Mouse (Mus musculus) heart, embryonic 13.5 days (tissue): ENCODE results near the gene Dbnl. TPM values are rescaled to one million over a fixed set of nuclear protein-coding genes. Genes with fewer than 3 reads are reported as not detected.

ENCODE experiments used
- ATAC-seq: fragments of 200-750 bp; cut with Nextera tagmentation; 2 replicates; pipeline ENCODE4 v1.8.0; 2017; ENCODE audit warnings: moderate TSS enrichment; ENCODE audit not compliant: insufficient number of reproducible peaks, low FRiP score, low TSS enrichment; ENCODE audit errors: extremely low read depth
- H3K27ac ChIP-seq: fragments of 300-500 bp; sonication (generic); replicated peaks from 2 replicates; pipeline ENCODE4 v1.5.1; 2015; ENCODE audit warnings: moderate library complexity, mild to moderate bottlenecking, inconsistent platforms
- H3K27me3 ChIP-seq: fragments of 300-500 bp; sonication (generic); replicated peaks from 2 replicates; pipeline ENCODE4 v1.6.1; 2015; ENCODE audit warnings: mild to moderate bottlenecking, inconsistent platforms
- H3K36me3 ChIP-seq: fragments of 300-500 bp; sonication (generic); 2 replicates; pipeline ENCODE4 v1.6.1; 2015; ENCODE audit warnings: mild to moderate bottlenecking, inconsistent platforms
- H3K4me1 ChIP-seq: fragments of 300-500 bp; sonication (generic); 2 replicates; pipeline ENCODE4 v1.6.1; 2015; ENCODE audit warnings: inconsistent platforms
- H3K4me2 ChIP-seq: fragments of 300-500 bp; sonication (generic); 2 replicates; pipeline ENCODE4 v1.6.1; 2015; ENCODE audit warnings: inconsistent platforms, mild to moderate bottlenecking, moderate library complexity
- H3K4me3 ChIP-seq: fragments of 300-500 bp; sonication (generic); 2 replicates; pipeline ENCODE4 v1.5.1; 2015; ENCODE audit warnings: moderate library complexity, mild to moderate bottlenecking, inconsistent platforms
- H3K9ac ChIP-seq: fragments of 300-500 bp; sonication (generic); 2 replicates; pipeline ENCODE4 v1.6.1; 2015; ENCODE audit warnings: inconsistent platforms, mild to moderate bottlenecking, moderate library complexity
- H3K9me3 ChIP-seq: fragments of 300-500 bp; sonication (generic); 2 replicates; pipeline ENCODE4 v1.6.1; 2016; ENCODE audit warnings: inconsistent platforms
- WGBS: fragments of 180-500 bp; shearing (Covaris S2); methylation state at CpG from one replicate; pipeline ENCODE4 v1.1.7; 2015; ENCODE audit warnings: mixed read lengths; 5-methylcytosine and 5-hydroxymethylcytosine counted together
- polyA plus RNA-seq: library from polyadenylated mRNA; unstranded; fragments of >200 nt; fragmentation: Nextera tagmentation; extraction: Ambion mirVana; gene quantifications from 2 replicates; pipeline ENCODE4 v1.2.1, GENCODE M21; 2015

Dbnl gene
- polyA plus RNA-seq, 1 experiment from 2014 or later = 85.7 TPM

- Histone ChIP-seq H3K27me3 (no peaks in the 10 kb centered on the region), H3K4me3 (no peak overlapping the region), H3K9ac (no peak overlapping the region), H3K27ac (no peak overlapping the region), H3K4me1 (peaks cover 14% of the 10 kb centered on the region), H3K9me3 (no peaks in the 10 kb centered on the region), H3K36me3 (peaks cover 39% of the 10 kb centered on the region), H3K4me2 (no peak overlapping the region)
- no peak for ATAC-seq
- 75% methylated on average over 6 of the region's 6 CpGs for WGBS
Observed at GRCm38 (mm10) chr11:5766019-5766418, 22.3 kb upstream of the Dbnl start.

- ATAC-seq = no peak
- 62% methylated on average over 2 of the region's 2 CpGs for WGBS
- no peak overlapping the region for H3K9ac ChIP-seq
Observed at GRCm38 (mm10) chr11:5778481-5778880, 9.8 kb upstream of the Dbnl start.

DNA sequence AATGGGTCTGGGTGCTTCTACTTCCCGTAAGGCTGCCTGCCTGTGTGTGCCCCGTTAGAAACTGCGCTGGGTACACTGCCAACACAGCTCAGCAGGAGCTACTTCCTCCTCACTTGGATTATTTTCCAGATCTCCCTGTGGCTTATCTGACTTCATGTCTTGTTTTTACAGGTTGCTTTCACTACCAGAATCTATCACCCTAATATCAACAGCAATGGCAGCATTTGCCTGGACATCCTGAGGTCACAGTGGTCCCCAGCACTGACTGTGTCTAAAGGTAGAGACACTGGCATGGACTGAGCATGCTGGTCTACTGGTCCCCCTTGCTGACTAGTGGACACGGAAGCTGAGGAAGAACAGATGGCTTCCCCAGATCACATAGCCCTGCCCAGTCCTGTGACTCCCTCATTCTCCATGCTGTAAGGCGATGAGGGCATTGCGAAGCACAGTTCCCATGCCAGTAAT, 8.2 kb upstream of the Dbnl start:
- Histone ChIP-seq H3K4me2 (no peak overlapping the region), H3K9me3 (no peaks in the 10 kb centered on the region), H3K27me3 (no peaks in the 10 kb centered on the region), H3K9ac (no peak overlapping the region), H3K4me1 (peaks cover 9% of the 10 kb centered on the region; the same call in 1 of the 2 replicates), H3K27ac (no peak overlapping the region), H3K4me3 (no peak overlapping the region), H3K36me3 (peaks cover 19% of the 10 kb centered on the region)
- no peak for ATAC-seq
- WGBS = 74% methylated on average over 6 of the region's 6 CpGs

More at GRCm38 (mm10) chr11:5778481-5778880, 9.8 kb upstream of the Dbnl start:
- no peak overlapping the region for H3K27ac ChIP-seq
- H3K36me3 ChIP-seq = peaks cover 14% of the 10 kb centered on the region
- H3K9me3 ChIP-seq = no peaks in the 10 kb centered on the region
- H3K4me3 ChIP-seq = no peak overlapping the region
- H3K27me3 ChIP-seq = no peaks in the 10 kb centered on the region
- H3K4me2 ChIP-seq = no peak overlapping the region
- H3K4me1 ChIP-seq = peaks cover 9% of the 10 kb centered on the region; the same call in 1 of the 2 replicates

DNA sequence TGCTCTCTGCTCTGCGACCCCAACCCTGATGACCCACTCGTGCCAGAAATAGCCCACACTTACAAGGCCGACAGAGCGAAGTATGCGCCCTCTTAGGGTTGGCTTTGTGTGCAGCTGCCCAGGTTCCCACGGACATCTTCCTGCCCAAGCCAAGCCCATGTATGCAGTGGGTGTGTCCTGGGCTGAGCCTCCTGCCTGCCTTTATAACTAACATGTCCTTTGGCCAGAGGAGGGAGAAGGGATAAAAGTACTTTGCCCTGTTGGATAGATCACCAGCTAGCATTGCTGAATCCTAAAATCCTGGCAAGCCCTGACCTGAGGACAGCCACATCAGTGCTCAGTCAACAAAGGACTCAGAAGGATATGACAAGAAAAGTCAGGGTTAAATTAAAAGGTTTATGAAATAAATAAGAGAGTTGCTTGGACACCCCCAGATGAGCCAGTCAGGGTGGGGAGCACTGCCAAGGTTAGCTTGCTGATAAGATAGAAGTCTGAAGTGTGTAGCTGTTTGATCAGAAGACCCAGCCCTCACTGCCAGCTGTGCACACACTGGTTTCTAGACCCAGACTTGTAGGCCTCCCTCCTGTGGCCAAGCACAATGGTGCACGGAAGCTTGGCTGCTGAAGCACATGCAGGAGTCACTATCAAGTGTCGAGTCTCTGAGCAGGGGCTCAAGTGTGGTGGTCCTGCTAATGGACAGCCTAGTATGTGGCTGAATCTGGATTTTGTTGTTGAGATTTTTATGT, 5.9 kb upstream of the Dbnl start:
- H3K4me2 ChIP-seq = no peak overlapping the region
- 40% methylated on average over 8 of the region's 8 CpGs for WGBS
- H3K9ac ChIP-seq = 0 out of 2 replicates have a peak overlapping the region, but pooled peaks have one; percentile 2
- H3K36me3 ChIP-seq = peaks cover 19% of the 10 kb centered on the region
- H3K9me3 ChIP-seq = no peaks in the 10 kb centered on the region
- ATAC-seq = no peak
- no peaks in the 10 kb centered on the region for H3K27me3 ChIP-seq
- no peak overlapping the region for H3K27ac ChIP-seq
- H3K4me3 ChIP-seq = no peak overlapping the region
- H3K4me1 ChIP-seq = peaks cover 13% of the 10 kb centered on the region; the same call in 1 of the 2 replicates

DNA sequence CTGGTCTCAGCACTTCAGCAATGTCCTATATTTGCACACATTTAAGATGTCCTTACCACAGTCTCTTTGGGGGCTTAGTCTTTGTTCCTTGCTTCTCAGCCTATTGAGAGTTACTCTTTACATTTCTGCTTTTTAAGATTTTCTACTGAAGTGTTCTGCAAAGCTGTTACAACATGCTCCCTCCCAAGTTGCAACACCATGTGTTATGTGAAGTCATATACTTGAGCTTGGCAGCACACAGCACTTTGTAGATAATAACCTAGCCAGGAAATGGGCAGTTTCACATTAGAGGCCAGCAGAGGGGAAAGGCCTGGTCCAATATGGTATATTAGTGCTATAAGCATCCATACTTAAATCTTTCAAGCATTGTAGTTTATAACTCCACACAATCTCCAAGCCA, 2.6 kb upstream of the Dbnl start:
- ATAC-seq = no peak
- H3K27ac ChIP-seq = no peak overlapping the region

GRCm38 (mm10) chr11:5787671-5788055, 625 bp upstream of the Dbnl start:
- no peaks in the 10 kb centered on the region for H3K9me3 ChIP-seq
- peak overlapping the region; percentile 90 for H3K4me3 ChIP-seq
- ATAC-seq = no peak
- peak overlapping the region; percentile 95 for H3K27ac ChIP-seq
- peaks cover 27% of the 10 kb centered on the region for H3K4me1 ChIP-seq
- peaks cover 32% of the 10 kb centered on the region for H3K36me3 ChIP-seq
- WGBS = 37% methylated on average over 8 of the region's 8 CpGs
- peak overlapping the region; percentile 95 for H3K4me2 ChIP-seq
- H3K27me3 ChIP-seq = no peaks in the 10 kb centered on the region
- H3K9ac ChIP-seq = peak overlapping the region; percentile 94

More for the DNA sequence above, 2.6 kb upstream of the Dbnl start:
- H3K9ac ChIP-seq = no peak overlapping the region
- peaks cover 23% of the 10 kb centered on the region for H3K36me3 ChIP-seq
- peaks cover 34% of the 10 kb centered on the region for H3K4me1 ChIP-seq
- no peak overlapping the region for H3K4me2 ChIP-seq
- no peaks in the 10 kb centered on the region for H3K9me3 ChIP-seq
- no peaks in the 10 kb centered on the region for H3K27me3 ChIP-seq
- no peak overlapping the region for H3K4me3 ChIP-seq

DNA sequence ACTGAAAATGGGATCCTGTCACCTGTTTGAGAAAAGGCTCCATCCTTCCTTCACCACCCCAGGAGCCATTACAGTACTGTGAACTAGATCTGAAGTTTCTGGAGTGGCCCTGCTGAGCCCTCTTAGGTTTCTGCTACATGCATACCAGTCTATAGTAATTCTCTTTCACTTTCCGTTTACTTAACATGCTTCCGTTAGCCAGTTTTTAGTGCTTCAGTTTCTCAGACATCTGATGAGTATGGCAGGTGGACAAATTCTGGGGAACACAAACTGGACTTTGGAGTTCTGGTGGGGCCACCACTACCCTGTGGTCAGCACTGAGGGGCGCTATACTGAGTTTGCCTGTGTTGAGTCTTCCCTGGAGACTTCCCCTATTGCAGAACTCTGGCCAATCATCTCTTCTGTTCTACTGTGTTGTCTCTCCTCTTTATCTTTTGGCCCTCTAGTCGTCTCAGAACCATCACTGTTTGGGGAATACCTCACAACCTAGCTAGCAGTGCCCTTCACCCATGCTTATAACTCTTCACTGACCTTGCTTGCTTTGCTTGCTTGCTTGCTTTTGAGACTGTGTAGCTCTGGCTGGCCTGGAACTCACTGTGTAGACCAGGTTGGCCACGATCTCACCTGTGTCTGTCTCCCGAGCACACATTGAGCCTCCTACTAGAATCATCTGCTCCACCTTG, 924 bp downstream of the Dbnl start:
- Histone ChIP-seq H3K4me3 (peak overlapping the region; percentile 90), H3K4me2 (peak overlapping the region; percentile 95), H3K27ac (peak overlapping the region; percentile 95), H3K4me1 (peaks cover 33% of the 10 kb centered on the region), H3K27me3 (no peaks in the 10 kb centered on the region), H3K9ac (peak overlapping the region; percentile 94), H3K9me3 (no peaks in the 10 kb centered on the region), H3K36me3 (peaks cover 41% of the 10 kb centered on the region)
- no peak for ATAC-seq
- WGBS = 57% methylated on average over 6 of the region's 6 CpGs

- Histone ChIP-seq H3K4me1 (peaks cover 33% of the 10 kb centered on the region), H3K36me3 (peaks cover 46% of the 10 kb centered on the region), H3K4me3 (peak overlapping the region; percentile 90), H3K4me2 (peak overlapping the region; percentile 95), H3K9ac (peak overlapping the region; percentile 94), H3K27ac (peak overlapping the region; percentile 95), H3K27me3 (no peaks in the 10 kb centered on the region), H3K9me3 (no peaks in the 10 kb centered on the region)
- WGBS = 59% methylated on average over 3 of the region's 3 CpGs
- ATAC-seq = no peak
Observed at GRCm38 (mm10) chr11:5789754-5790333, 1.6 kb downstream of the Dbnl start.

DNA sequence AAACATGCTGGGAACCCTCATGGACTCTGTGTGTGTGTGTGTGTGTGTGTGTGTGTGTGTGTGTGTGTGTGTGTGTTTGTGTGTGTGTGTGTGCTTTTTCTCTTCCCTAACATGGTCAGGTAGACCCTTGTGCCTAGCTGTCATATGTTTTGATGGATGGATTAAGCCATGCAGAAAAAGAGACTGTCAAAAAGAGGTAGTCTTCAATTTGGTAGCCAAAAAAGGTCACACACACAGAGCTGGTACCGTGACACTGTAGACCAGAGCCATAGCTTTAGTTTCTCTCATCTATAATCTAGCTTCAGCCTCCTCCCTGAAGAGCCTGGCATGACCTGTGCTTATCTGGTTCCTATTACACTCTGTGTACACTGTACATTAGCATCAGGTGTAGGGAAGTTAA, 2.1 kb downstream of the Dbnl start:
- no peaks in the 10 kb centered on the region for H3K9me3 ChIP-seq
- peaks cover 52% of the 10 kb centered on the region for H3K36me3 ChIP-seq
- no peak overlapping the region for H3K4me2 ChIP-seq
- 0 out of 2 replicates have a peak overlapping the region, but pooled peaks have one; percentile 94 for H3K9ac ChIP-seq
- no peaks in the 10 kb centered on the region for H3K27me3 ChIP-seq
- H3K4me1 ChIP-seq = peaks cover 38% of the 10 kb centered on the region
- ATAC-seq = no peak
- no peak overlapping the region for H3K4me3 ChIP-seq
- 94% methylated on average over 1 of the region's 1 CpGs for WGBS
- H3K27ac ChIP-seq = no peak overlapping the region

DNA sequence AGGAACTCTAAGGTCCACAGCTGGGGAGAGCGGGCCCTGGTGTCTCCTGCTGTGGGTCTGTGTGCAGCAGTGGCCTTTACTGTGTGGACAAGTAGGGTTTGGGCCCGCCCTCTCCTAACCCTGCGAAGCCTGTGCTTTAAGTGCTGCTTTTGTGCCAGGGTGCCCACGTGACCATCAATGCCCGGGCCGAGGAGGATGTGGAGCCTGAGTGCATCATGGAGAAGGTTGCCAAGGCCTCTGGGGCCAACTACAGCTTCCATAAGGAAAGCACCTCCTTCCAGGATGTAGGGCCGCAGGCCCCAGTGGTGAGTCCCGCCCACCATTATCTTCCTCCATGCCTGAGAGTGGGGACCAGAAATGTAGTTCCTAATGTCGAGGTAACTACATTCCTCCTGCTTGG, 7.0 kb downstream of the Dbnl start:
- no peak overlapping the region for H3K4me3 ChIP-seq
- H3K4me1 ChIP-seq = peaks cover 32% of the 10 kb centered on the region
- peaks cover 96% of the 10 kb centered on the region for H3K36me3 ChIP-seq
- no peak overlapping the region for H3K9ac ChIP-seq
- H3K4me2 ChIP-seq = no peak overlapping the region
- H3K27me3 ChIP-seq = no peaks in the 10 kb centered on the region
- no peak for ATAC-seq
- H3K27ac ChIP-seq = peak overlapping the region; percentile 76
- WGBS = 81% methylated on average over 9 of the region's 9 CpGs
- H3K9me3 ChIP-seq = no peaks in the 10 kb centered on the region

- Histone ChIP-seq H3K27ac (peak overlapping the region; percentile 76), H3K27me3 (no peaks in the 10 kb centered on the region), H3K4me3 (no peak overlapping the region), H3K4me2 (no peak overlapping the region), H3K9me3 (no peaks in the 10 kb centered on the region), H3K4me1 (peaks cover 36% of the 10 kb centered on the region), H3K9ac (no peak overlapping the region), H3K36me3 (peaks cover 96% of the 10 kb centered on the region)
- ATAC-seq = no peak
- WGBS = 57% methylated on average over 7 of the region's 7 CpGs
Observed at GRCm38 (mm10) chr11:5795706-5796105, 7.4 kb downstream of the Dbnl start.
